Mouse (Mus musculus) spleen, adult 2 months (tissue): ENCODE data around the gene Lrba.

Experiments
- CTCF ChIP-seq: fragments of 200-500 bp; IDR thresholded peaks from 2 replicates; pipeline ENCODE4 v1.5.1; 2011; ENCODE audit warnings: mild to moderate bottlenecking, inconsistent platforms; ENCODE audit not compliant: insufficient read depth, insufficient read length, insufficient replicate concordance; ENCODE audit errors: extremely low read depth
- POLR2A ChIP-seq: fragments of 200-500 bp; IDR thresholded peaks from 2 replicates; pipeline ENCODE4 v1.6.1; 2011; ENCODE audit warnings: low read depth, low read length, inconsistent platforms

DNA sequence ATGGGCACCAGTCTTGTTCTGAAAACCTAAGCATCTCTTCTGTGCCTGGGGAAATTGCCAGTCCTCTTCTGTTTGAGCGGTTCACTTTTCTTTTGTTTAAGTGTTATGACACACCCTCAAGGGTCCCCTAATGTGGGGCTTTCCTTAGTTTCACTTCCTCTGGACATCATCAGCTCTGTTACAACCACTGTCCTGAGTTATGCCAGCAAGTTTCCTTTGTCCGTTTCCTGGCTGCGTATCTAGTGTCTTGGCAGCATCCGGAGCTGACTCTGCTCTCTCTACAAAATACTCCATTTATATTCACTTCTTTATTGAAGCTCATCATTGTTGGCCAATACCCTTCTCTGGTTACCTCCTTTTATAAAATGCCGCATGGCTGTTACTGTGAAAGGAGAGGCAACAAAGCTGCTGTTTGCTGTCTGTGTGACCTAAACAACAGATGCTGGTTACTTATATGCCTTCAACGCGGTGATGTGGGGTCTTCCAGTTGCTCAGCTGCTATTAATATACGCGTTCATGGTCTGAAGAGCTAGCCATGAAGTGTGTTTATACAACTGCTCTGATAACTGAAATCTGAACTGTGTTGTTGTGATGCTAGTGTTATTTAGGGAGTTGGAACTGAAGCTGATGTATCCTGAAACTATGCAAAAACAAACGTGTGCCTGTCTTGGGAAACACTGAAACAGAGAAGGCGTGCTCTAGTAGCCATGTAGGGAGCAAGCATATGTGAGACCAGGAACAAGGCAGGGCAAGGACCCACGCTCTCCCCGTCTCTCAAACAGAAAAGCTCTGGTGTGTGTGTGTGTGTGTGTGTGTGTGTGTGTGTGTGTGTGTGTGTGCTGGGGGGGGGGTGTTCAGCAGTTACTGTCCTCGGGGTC lies 550.3 kb downstream of the Lrba start:
- TF ChIP-seq CTCF (no peak), POLR2A (no peak)
